Mouse (Mus musculus): Measurements from ENCODE around the gene Crhr1.

The Crhr1 gene

DNA sequence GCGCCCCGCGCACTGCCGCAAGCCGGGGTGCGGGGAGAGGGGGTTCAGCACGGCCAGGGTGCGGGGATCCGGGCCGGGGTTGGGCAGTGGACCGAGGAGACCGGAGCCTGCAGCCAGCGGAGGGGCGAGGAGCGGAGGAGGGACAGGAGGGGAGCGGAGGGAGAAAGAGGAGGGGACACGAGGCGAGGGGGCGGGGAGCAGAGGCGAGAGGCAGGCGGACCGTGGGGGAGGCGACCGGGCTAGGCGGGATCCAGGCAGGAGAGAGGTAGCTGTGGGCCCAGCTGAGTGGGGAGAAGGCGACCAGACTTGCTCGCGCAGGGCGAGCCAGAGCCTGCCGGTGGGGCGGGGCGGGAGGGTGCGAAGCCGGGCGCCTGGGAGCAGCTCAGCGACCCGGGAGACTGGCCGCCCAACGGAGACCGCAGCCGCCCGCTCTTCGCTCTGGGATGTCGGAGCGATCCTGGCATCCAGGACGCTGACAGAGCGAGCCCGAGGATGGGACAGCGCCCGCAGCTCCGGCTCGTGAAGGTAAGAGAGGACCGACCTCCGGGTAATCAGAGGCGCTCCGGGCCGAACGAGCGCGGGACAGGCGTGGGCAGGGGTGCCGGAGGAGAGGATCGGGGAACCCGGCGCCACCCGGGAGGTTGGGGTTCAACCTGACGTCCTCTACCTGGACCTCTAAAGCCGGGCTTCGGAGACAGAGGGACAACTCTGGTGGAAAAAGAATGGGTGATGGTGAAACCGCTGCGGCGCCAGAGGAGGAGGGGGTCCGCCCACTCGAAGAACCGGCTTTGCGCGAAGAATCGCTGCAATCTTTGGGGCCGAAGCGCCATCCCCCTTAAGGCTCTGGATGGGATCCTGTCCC is at the start of gene Crhr1:
TSS of gene Crhr1 (plus strand) at position 276 of the 862 bp plus-strand sequence.
- in situ Hi-C loops (cut with MboI, MseI) = no loop called here

DNA sequence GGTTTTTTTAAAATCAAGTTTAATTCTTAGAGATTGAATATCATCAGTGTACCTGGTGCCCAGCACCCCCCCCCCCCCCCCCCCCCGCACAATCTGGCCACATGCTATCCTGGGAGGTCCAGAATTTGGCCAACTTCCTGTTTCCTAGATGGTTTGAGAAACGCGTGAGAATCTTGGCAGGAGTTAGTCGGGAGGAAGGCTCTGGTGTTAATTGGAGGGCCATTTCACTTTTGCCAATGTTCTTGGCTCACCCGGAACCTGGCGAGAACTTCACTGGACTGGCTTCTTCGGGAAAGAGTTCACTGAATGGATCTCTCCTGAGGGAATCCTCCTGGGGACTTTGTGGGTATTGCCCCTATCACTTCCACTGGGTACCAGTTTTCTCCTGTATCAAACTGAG is 49.4 kb upstream of the Crhr1 start:
- in situ Hi-C loops (cut with MboI, MseI) = no loop called here

DNA sequence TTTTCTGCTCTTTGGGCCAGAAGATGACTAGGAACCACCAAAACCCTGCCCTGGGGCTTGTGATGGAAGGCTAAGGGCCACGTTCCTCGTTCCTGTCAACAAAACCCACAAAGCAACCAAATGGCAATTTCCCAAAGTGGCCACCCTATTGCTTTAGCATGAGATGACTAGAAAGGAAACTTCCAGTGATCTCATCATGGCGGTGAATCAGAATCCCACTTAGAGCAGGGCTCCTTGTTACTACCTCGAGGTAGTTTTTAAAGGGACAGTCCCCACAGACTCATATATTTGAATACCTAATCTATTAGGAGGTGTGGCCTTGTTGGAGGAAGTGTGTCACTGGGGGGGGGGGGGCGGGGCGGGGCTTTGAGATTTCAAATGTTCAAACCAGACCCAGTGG is 48.9 kb upstream of the Crhr1 start:
- in situ Hi-C loops (cut with MboI, MseI) = no loop called here

DNA sequence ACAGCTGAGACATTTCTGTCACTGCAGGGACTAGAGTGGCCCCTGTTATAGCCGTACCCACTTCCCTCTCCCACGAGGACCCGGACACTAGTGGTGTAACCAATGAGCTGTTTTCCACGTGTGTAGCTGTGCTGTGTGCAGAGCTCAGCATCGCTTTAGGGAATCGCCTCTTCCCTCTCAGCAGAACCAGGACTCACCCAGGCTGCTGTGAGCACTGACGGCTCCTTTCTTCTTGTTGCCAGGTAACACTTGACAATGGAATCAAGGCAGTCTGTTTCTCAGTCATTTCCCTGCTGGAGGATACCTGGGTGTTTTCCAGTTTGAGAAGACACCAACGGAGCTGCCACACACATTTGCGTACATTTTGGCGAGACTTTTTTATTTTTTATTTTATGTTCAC is 44.1 kb upstream of the Crhr1 start:
- in situ Hi-C loops (cut with MboI, MseI) = no loop called here

DNA sequence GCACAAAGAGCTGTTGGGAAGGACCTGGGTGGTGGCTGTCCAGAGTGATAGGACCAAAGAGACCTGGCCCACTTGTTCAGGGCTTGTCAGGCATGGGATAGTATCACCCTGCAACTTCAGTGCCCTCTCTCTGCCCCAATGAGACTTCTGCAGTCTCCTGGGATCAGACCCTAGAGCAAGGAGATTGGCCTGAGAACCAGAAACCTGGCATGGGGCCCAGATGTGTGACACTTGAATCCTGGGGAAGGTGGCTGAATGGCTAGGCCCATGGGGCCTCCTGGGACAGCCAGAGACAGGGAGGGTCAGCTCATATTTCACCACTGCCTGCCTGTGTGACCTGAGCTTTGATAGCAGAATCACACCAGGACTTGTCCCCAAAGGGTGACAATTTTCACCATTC is 41.9 kb upstream of the Crhr1 start:
- in situ Hi-C loops (cut with MboI, MseI) = no loop called here

DNA sequence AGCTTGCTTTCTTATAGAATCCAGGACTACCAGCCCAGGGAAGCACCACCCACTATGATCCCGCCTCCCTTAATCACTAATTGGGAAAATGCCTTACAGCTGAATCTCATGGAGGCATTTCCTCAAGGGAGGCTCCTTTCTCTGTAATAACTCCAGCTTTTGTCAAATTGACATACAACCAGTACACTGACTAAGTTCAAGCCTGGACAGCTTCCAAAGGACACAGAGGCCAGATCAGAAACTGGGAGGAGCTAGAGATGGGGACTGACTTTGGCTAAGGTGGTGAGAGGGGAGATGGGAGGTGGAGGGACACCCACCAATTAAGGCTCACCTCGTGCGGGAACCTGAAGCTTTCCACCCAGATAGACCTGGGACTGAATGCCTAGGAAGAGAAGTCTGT is 37.5 kb upstream of the Crhr1 start:
- in situ Hi-C loops (cut with MboI, MseI) = no loop called here

DNA sequence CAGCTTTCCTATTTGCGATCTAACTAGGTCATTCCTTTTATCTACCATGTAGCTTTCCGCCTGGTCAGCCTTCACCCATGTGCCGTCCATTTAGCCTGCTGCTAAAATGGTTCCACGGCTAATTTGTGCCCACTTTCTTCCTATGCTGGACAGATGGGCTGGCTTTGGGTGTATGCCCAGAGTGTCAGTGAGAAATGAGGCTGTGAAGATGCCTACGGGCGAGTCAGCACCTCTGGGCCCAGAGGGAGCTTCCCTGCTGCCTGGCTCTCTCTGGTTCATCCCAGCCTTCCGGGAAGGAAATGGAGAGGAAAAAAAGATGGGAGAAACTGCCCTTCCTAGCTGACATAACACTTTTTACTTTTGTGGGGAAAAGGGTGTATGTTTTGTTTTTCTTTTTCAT is 36.1 kb upstream of the Crhr1 start:
- in situ Hi-C loops (cut with MboI, MseI) = no loop called here

DNA sequence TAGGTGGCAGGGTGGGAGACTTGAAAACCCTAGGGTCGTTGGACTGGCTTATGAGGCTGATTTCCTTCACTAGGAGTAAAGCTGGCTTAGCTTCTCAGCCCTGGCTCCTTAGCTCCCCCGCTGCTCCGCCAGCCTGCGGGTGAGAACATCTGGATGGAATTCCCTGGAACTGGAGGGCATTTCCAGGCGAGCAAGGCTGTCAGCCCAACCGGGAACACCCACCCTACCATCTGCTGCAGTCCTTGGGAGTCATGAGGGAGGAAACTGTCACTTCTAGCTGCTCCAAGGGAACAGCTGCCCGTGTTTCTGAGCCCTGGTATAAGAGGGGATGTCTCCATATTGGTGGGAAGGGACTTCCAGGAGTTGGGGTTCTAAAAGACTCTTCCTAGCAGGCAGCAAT is 33.1 kb upstream of the Crhr1 start:
- in situ Hi-C loops (cut with MboI, MseI) = no loop called here

DNA sequence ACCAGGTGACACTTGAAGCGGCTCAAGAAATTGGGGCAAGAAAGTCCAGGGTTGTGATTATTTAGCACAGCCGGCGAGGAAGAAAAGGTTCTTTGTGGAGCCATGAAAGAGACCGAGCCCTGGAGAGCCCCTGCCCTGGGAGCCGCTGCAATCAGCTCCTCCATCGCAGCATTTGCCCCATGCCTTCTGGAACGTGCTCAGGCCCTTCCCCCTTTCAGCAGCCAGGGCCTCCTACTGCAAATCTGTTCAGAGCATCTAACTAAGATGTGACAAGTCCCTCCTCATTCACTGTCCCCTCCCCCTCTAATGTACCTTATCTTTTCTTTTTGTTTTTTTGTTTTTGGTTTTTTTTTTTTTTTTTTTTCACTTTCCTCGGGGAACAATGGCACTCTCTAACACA is 30.0 kb upstream of the Crhr1 start:
- in situ Hi-C loops (cut with MboI, MseI) = no loop called here

DNA sequence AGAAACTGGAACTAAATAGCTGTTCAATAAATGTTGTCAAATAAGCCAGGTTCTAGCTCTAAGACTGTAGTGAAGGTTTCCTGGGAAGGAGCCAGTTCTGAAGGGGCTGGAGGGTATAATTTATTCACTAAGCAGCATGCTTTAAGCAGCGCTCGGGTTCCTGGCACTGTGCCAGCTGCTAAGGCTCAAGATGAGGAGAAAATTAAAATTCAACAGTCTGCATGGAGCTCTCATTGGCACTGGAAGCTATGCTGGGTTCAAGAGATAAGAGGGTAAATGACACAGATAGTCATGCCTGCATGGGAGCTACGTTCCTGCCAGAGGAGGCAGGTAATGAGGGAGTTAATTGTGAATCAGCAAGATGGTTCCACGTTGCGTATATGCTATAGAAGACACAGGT is 26.3 kb upstream of the Crhr1 start:
- in situ Hi-C loops (cut with MboI, MseI) = no loop called here

DNA sequence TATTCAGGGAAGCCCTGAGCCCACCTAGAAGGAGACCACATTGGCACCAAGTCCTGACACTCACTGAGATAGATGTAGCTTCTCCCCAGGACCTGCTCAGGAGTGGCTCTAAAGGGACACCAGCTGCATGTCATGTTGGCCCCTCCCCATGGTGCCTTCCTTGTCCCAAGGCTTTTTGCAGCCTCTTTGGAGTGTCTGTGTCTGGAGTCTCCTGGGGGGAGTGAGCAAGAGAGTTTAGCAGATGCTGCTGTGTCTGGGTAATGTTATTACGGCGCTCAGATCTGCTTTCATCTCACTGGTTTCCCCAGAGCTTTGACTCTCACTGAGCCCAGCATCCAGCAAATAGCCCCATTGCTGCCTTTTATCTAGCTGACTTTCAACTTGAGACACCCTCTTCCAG is 25.7 kb upstream of the Crhr1 start:
- in situ Hi-C loops (cut with MboI, MseI) = no loop called here

DNA sequence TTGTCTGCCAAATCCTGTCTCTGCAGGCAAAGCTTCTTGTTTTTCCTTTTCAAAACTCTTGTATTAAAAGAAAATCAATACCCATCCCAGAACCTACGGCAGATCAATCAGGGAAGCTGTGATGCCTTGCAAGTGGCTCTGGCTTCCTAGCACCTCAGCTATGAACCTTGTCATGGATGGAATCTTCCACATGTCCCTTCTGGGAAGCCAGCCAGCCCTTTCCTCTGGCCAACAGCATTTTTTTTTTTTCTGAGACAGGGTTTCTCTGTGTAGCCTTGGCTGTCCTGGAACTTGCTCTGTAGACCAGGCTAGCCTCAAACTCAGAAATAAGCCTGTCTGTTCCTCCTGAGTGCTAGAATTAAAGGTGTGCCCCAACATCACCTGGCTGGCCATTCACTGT is 22.3 kb upstream of the Crhr1 start:
- in situ Hi-C loops (cut with MboI, MseI) = no loop called here

DNA sequence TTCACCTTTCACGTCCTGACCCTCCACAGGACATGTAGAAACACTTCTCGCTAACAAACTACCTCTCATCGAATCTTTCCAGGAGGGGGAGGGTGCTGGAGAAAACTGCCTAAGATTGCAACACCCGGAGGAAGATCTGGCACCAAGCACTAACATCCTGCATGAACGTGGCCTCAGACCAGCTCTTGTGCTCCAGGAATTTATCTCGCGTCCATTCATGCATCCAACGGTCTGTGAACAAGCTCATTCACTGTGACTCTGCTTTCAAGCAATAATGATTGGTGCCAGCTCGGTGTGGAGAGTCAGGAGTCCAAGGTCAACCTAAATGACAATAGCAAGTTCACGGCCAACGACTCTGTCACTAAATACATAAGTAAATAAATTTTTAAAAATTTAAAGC is 20.8 kb upstream of the Crhr1 start:
- in situ Hi-C loops (cut with MboI, MseI) = no loop called here

DNA sequence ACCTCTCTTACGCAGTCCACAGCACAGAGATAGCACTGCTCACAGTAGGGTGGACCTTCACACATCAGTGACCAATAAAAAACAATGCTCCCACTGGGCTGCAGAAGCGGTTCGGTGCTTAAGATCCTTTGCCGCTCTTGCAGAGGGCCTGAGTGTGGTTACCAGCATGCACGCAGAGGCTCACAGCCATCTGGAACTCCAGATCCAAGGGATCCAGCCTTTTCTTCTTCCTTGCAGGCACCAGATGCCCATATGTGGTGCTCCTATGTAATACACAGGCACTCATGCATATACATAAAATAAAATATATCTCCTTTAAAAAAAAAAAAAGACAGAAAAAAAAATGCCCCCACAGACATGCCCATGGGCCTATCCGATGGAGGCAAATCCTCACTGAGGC is 19.0 kb upstream of the Crhr1 start:
- in situ Hi-C loops (cut with MboI, MseI) = no loop called here

DNA sequence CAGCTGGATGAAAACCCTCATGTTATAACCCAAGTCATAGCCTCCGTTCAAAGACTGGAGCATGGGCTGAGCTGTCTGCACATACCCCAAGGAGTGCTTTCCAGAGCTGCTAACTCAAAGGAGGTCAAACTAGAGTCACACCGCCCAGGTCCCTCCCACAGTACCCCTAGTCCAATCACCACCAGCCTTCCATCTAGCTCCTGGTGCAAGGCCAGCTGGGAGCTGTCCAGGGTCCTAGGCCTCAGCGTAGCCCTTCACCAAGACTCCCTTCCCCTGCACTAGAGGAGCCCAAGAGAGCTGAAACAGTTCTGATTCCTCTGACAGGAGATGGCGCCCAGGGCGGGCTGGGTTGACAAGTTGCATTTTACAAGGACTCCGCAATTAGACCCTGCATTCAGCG is 18.0 kb upstream of the Crhr1 start:
- in situ Hi-C loops (cut with MboI, MseI) = no loop called here

DNA sequence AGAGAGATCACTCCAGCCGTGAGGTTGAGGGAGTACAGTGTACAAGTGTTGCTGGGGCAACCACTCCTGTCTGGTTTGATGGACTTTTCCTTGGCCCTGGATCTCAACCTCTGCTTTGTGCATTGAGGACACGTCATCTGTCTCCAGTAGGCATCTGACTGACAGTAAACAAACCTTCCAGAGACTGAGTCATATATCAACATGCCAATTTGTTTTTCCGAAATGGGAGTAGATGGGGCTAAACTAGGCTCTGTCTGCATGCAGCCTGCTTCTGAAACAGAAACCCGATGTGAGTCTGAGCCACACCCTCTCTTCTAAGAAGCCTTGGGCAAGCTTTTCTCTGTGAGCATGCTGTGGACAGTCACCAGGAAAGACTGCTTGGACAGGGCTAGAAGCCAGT is 14.3 kb upstream of the Crhr1 start:
- in situ Hi-C loops (cut with MboI, MseI) = no loop called here

DNA sequence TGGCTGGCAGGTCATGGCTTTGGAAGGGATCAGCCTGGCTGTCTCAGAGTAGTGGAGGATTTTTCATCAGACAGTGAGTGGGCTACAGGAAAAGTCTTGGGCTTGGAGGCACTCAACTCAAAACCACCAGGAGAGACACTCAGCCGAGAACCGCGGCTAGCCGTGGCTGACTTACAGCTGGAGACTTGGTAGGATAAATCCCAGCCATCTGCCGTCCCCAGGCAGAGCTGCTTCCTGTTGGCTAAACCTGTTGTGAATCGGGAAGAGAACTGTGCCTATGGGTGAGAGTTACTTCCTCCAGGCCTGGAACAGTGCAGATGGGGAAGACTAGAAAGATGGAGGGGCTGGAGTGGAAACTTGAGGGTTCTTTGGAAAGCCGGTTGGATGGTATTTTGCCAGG is 9.7 kb upstream of the Crhr1 start:
- in situ Hi-C loops (cut with MboI, MseI) = no loop called here

DNA sequence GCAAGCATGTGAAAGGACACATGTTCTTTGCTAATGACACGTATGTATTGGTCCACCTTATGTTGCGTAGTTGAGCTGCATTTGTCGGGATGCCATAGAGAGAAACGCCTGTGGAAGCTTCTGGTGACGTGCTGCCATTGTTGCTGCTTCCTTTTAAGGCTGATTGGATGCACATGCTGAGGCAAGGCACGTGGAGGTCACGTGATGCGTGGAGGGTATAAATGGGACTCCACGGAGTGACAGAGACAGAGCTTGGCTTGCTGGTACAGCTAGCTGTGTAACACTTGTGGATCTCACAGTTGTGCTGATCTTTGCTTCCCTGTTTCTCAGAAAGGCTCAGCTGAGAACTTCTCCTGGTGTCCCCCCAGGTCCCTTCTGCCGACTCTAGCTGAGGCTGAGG is 9.2 kb upstream of the Crhr1 start:
- in situ Hi-C loops (cut with MboI, MseI) = no loop called here

DNA sequence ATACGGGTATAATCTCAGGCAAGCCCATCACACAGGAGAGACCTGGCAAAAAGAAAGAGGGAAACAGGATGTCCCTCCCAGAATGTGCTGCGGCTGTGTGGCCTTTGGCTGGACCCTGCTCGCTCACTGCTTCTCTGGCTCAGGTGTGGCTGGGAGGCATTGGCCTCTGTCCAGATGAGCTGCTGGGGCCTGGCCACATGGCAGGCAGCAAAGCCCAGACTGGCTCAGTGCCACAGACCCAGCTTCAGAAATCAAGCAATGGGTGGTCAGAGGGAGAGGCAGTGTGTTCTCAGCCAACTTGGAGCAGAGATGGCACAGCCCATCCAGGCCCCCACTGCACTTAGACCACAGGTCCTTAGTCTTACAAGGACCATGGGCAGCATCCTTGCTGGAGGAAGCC is 8.1 kb upstream of the Crhr1 start:
- in situ Hi-C loops (cut with MboI, MseI) = no loop called here

DNA sequence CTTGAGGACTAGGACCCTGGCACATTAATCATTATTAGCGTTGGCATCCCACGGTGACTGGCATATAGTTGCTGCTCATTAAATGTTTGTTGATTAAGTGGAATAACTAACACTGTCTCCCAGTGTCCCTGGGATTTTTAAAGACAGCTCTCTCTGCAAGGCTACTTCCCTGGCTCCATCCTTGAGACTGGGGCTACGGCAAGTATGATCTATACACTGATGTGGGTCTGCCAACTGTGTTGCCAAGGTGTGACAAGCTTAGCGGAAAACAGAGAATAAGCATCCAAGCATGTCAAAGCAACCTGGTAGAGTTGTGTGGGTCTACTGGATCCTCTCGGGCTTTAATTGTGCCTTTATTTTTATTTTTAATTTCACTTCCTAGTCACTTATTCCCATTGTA is 3.2 kb upstream of the Crhr1 start:
- in situ Hi-C loops (cut with MboI, MseI) = no loop called here

DNA sequence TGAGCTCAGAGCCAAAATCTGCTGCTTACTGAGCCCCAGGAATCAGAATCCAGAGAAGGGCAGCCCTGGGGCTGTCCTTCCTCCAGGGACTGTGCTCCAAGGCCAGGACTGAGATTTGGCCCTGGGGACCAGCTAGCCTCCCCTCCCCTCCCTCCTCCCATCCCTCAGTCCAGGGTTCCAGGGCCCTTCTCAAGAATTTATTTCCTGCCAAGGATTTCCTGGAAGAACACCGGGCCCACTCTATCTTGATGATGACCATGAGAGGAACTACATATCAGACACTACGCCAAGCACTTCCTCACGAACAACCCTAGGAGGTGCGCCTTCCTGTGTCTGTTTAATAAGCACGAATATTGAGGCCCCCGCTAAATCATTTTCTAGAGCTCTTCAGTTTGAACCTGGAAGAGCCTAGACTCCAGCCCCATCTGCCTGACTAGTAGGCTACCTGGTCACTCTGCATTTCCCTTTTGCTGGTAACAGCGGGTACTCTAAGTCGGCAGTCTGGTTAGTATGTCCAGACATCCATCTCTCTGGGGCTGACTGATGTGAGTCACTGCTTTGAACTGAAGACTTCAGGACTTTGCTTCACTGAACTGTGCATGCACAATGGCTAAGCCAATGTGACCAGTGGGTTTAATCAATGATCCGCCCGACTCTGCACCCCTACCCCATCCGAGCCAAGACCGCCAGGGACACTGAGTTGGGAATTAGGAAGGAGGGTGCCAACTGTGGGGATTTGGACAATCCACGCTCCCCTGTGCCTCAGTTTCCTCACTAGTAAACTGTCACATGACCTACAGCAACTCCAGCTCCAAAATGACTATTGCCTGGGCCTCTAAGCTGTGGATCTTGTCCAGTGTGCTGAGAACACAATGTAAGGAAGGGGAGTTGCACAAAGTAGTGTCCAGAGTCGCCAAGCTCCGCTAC is 1.7 kb upstream of the Crhr1 start:
- in situ Hi-C loops (cut with MboI, MseI) = no loop called here

DNA sequence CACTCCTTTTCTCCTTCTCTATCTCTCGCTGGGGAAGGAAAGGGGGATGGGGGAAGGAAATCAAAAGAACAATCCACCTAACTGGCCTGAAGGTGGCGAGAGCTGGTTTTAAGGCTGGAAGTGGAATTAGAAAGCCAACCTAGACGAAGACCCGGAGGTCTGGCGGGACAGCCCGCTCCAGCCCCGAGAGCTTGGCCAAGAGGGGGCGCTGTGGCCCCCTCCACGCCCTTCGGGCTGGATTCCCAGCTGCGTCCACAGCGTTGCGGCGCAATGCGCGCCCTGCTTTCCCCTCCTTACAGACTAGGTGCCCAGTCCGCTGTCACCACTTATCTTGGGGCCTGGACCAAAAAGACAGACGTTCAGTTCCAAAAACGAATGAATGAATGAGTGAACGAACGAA is 899 bp upstream of the Crhr1 start:
- in situ Hi-C loops (cut with MboI, MseI) = no loop called here

DNA sequence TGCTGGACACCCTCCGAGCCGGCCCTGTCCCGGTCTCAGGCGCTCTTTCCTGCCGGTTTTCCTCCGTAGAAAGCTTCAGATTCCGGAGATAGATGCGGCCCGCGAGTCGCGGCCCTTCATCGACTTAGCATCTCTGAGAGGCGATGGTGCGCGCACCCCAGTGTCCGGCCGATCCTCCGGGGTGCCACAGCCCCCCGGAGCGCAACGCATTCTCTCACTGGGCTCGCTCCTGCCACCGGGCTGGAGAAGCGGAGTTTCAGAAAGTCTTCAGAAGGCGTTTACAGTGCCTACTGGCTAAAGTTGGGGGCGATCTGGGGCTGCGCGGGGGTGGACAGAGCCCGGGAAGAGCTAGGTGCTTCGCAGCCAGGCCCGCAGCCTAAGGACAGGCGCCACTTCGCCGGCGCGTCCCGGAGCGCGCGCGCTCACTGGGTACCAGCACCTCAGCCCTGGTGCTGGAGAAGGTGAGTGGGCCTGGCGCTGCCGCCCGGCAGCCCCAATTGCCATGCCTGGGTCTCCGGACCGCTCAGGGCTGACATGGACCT is 858 bp downstream of the Crhr1 start:
- in situ Hi-C loops (cut with MboI, MseI) = no loop called here

Data from regulatory T cell (primary cell).